Mouse (Mus musculus): ENCODE measurements around the gene Rbm33.

Rbm33 gene

DNA sequence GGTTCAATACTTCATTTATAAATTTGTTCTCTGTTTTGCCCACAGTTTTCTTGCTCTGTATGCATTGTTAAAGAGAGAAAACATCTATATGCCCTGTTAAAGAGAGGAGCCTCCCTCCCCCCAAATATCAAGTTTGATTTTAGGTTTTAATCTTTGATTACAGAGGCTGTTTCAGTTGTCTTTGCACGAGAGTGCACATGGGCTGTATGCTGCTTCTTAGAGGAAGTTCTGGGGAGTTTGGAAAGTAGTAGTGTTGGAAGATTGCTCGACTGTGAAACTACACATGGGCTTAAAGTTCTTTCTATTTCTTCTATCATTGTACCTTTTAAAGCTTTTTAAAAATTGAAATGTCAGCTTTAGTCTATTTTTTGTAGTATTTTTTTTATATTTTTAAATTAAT lies 6.9 kb downstream of the Rbm33 start:
- no peak for DNase-seq (ENCODE audit: extremely low spot score, low spot score)

DNA sequence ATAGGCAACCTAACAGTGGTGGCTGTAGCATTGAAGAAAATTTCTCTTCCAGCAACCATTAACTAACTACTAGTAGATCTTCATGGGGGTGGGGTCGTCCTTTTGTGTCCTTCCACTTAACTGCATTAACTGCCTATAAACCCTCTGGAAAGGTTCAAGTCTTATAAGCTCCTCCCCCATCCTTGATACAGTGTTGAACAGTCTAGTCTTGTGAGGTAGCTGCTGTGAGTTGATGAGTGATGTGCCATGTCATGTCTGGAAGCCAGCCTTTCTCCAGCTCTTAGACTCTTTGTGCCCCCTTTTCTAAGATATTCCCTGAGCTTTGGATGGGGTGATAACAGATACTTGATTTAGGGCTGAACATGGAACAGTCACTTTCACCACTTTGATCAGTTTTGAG lies 7.5 kb downstream of the Rbm33 start:
- DNase-seq (ENCODE audit: extremely low spot score, low spot score): no peak

DNA sequence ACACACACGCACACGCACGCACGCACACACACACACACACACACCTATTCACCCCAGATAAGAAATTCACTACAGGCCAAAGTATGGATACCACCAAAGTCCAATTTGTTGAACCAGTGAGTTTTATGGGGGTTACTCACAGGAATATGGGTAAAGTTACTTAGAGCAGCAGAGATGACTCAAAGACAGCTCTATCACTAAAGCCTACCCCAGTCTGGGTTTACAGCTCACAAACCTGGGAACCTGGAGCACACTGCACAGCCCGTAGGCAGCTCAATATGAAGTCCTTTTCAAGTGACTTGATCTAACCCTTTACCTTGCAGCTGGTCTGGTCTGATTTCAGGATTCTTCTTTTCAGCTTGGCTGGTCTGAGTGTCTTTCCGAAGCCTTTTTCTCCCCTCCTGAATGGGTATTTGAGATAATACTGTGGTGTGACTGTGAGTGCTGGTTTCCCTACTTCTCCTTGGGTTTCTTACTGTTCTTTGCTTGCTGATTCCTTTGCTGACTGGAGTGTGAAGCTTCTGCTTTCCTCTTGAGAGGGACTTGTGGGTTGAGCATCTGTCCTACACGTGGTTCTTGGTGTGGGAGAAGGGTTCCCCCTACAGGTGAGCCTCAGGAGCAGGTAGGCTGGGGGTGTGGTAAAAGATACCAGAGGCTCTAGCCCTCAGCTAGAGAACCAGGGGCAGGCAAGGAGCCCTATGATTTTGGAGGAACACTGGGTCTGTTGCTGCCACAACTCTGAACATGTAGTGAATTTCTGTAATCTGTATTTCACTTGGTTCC lies 12.3 kb downstream of the Rbm33 start:
- no peak for DNase-seq (ENCODE audit: extremely low spot score, low spot score)

DNA sequence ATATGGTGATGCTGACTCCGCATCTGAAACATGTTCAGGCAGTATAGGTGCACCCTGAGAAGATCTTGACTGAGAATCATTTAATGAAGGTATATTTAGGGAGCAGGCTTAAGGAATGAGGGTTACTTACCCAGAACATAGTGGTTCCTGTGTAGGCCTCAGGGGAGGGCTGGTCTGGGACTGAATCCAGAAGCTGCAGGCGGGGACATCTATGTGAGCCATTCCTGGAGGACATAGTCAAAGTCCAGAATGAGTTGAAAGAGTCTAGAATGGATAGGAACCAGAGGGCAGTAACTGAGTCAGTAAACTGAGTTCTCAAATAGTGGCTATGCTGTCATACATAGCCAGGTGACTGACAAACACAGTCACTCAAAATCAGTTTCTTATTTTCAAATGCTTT lies 16.8 kb downstream of the Rbm33 start:
- DNase-seq (ENCODE audit: extremely low spot score, low spot score): no peak

DNA sequence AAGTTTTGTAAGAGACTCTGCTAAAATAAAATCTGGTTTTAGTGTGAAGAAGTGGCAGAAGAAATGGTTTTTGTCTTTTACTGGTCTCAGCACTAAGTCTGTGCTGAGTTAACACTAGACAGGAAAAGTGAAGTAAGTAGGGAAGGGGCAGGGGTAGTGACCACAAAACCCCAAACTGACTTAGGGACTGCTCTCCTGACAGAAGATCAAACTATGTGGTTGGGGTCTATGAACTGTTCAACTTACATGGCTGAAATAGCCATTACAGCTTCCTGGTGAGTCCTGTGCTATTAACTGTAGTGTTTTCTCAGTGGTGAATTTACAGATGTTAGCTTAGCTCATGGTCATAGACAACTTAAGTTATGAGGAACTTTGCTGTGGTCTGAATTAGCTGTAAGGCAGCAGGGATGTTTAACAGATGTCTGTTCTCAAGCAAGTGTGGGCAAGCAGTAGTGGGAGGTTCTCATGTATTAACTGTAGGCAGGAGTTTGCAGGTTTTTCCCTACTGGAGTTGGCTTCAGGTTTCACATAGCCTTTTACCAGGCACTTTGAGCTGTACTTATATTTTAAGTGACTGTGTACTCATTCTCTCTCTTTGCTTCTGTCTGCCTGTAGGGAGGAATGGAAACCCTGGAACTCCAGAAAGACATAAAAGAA lies 35.1 kb downstream of the Rbm33 start:
- no peak for DNase-seq (ENCODE audit: extremely low spot score, low spot score)

DNA sequence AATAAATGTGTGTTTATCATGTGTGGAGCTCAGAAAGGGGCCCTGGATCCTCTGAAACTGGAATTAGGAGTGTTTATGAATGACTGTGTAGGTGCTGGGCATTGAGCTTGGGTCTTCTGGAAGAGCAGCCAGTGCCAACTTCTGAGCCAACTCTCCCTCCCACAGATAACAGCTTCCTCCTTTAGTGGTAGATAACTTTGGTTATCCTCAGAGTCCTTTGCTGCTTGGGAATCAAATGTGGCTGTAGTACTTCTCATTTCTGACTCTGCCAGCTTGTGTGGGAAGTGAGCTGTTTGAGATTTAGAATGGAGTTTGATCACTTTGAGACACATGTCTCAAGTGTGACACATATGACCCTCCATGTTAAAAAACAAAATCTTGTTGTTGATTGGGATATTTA lies 38.7 kb downstream of the Rbm33 start:
- DNase-seq (ENCODE audit: extremely low spot score, low spot score): no peak

DNA sequence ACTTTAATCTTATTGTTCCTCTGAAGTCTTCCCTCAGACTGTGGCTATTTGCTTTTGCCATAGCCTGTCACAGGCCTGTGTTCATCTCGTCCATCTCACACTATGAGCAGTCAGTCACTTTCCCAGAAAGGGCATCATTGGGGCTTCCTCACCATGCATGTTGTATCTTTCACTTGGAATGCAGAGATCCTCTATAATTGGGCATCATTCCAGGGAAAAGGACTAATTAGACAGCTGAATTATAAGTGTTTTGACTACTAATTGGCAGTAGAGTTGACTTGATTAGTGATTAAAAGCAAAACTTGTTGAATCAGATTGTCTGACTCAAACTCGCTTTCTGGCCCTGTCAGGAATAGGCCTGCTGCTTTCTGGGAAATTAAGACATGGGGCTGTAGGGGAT lies 43.8 kb downstream of the Rbm33 start:
- DNase-seq (ENCODE audit: extremely low spot score, low spot score): no peak

DNA sequence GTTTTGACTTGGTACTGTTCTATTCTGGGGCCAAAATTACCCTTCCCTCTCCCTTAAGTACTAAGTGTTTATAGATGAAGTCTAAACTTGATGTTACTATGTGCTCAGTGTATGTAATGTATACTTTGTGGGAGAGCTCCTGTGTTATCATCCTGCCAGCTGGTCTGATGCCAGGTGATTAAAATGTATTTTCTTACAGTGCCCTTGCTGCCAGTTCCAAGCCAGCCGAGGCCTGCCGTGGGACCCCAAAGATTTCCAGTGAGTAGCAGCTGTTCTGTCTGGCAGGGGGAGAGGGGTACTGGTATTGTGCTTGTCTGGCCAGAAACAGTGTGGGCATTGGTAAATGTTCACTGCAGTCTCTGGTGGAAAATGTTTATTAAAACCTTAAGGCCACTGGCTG lies 51.1 kb downstream of the Rbm33 start:
- no peak for DNase-seq (ENCODE audit: extremely low spot score, low spot score)

DNA sequence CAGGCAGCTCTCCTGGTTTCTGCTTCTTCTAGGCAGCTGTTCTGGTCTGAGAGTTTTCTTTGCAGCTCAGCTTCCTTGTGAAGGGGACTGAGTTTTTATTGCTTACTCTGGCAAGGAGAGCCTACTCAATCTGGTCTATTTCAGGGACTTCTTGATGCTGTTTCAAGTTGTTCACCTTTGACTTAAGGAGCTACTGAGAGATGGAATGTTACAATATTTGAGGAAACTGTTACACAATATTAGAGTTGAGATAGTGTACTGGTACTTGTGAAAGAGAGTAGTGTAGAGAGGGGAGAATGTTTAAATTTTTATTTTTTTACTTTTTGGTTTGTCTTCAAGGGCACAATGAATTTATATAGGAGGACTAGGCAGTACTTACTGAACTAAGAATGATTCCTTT lies 53.9 kb downstream of the Rbm33 start:
- no peak for DNase-seq (ENCODE audit: extremely low spot score, low spot score)

DNA sequence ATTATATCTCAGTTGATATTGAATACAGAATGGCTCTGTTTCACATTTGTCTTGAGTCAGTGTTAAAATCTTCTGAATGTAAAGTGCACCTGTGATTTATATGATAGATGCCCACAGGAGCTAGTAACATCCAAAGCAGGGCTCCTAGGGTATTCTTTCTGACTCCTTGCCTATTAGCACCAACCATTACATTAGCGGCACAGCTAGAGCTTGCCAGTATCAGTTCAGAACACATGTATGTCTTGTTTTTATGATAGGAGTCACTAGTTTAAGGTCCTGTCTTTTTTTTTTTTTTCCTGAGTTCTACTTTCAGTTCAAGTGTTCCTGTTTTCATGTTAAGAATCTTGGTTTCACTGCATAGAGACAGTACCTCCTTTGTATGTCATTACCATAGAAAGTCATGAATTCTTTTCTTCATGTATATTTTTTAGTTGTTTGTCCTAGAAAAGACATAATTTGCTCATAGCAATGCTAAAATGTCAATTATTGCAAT lies 55.3 kb downstream of the Rbm33 start:
- no peak for DNase-seq (ENCODE audit: extremely low spot score, low spot score)

DNA sequence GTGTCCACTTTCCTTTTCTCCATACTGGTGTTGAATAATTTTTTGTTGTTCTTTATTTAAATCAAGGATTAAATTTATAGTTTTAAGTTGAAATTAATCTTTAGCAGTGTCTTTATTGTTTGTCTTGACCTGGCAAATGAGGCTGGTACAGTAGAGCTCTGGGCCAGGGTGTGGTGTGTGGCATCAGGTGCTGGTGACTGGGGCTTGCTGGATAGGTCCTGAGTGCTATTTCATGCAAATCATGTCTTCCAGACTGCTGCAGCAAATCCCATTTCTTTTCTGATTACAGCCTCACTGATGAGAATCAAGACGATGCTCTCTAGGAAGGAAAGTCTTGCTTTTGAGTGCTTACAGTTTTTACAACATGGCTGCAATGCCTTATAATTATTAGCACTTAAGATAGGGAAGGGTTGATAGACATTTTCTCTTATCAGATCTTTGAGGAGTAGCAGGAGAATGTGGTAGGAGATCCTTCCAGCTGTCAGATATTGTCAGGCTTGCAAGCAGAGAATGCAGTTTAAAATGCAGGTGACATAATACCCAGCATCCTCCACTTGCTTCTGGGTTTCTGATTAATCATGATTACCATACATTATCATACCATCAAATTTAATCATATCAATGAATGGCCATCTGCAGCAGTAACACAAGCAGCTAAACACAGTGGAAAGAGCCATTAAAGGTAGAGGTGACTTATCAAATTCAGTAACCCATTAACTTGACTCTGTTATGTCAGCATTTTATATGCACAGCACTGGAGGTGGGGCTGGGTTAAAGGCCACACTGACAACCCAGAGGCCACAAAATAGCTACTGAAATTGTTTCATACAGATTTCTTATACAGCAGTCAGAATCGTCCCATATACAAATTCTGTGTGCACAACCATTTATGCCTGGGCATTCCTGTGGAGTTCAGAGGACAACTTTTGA lies 56.8 kb downstream of the Rbm33 start:
- no peak for DNase-seq (ENCODE audit: extremely low spot score, low spot score)

DNA sequence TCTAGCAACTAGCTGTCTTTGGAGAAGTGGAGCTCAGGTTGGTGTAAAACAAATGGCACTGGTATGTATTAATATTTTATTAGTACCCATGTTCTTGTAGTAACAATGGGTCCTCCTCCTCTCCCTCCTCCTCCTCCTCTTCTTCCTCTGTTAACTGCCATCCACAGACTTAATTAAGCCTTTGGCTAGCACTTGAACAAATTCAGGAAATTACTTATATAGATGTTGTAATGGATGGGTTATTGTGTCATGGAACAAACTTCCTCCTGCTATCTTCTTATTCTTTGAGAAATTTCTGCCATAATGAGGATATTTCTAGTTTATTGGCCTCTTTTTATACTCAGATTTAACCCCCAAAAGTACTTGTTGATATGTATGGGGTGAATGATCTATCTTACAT lies 60.4 kb downstream of the Rbm33 start:
- DNase-seq (ENCODE audit: extremely low spot score, low spot score): no peak

DNA sequence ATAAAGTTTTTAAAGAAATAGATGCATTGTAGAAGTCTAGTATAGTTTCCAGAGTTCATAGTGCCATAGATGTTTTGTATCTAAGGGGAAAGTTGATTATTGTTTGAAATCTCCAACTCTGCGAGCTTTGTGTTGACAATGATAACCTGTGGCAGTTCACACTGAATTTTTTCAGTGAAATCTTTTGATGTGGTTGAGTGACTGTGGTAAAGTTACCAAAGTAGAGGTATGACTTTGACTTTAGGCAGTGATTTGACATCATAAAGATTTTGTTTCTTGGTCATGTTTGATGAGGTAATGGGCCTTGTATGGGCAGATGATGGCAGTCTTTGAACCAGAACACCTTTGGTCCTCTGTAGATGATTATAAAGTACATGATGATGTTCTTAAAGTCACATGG lies 65.4 kb downstream of the Rbm33 start:
- DNase-seq (ENCODE audit: extremely low spot score, low spot score): no peak

DNA sequence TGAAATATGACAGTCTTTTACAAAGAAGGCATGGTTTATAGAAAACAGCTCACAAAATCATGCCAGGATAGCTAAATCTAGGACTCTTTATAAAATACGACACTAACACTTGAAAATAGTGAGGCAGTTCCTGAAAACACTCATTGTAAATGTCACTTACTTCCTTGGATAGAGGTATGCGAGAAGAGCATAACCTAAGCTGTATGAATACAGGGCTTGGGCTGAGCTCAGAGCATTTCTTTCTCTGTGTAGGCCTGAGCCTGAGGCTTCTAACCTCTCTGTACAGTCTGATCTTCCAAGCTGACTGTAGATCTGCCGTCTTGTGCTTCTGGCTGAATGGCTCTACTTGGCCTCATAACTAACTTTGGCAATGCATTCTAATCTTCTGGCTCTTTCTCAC lies 69.9 kb downstream of the Rbm33 start:
- DNase-seq (ENCODE audit: extremely low spot score, low spot score): no peak

DNA sequence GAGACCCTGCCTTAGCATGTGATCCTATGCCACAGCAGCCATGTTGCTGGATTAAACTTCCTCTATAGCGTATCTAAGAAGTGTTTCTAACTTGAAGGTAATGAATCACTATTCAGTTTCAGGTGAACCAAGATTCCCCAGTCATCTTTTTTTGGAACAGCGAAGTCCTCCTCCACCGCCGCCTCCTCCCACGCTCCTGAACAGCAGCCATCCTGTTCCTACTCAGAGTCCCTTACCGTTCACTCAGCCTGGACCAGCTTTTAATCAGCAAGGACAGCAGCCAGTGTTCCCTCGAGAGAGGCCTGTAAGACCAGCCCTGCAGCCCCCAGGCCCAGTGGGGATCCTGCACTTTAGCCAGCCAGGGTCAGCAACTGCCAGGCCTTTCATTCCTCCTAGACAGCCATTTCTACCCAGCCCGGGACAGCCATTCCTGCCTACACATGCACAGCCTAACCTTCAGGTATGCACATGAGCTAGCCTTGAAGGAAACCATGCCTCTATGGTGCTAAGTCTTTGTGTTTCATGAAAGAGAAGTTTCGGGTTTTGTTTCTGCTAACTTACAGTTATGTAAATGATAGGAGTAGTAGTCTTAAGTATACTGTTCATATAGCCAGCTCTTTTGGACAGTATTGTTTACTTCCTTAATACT lies 70.7 kb downstream of the Rbm33 start:
- DNase-seq (ENCODE audit: extremely low spot score, low spot score): no peak

DNA sequence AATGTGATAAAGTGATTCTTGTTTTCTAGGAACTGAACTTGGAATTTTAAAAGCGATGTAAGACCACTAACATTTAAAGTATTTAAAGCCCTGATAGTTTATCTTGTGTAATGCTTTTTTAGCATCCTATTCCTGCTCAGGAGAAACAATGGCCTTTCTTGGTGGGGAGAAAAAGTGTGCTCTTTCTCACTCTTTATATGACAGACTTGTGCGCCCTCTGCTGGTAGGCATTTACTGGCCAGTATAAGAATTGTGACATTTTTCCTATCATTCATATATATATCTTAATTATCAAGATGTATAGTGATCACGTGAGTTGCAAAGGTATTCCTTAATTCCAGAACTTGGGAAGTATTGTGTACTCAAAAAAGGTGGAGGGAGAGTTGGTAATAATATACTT lies 71.3 kb downstream of the Rbm33 start:
- peak; percentile 23 for DNase-seq (ENCODE audit: extremely low spot score, low spot score)

DNA sequence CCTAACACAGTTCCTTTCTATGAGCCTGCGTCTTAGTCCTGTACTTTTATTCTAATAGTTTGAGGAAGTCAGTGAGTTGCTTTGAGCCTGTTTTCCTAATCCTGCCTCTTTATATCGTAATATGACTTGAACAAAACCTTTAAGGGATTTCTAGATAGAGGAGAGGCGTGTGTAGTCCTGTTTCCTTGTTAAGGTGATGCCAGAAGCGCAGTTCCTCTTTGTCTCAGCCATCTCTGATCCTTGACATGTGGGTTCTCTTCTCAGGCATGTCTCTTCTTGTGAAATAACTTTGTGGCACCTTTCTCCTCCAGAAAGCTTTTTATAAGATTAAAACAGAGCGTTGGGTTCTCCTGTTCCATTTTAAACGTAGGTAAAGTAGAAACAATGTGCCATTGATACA lies 73.3 kb downstream of the Rbm33 start:
- DNase-seq (ENCODE audit: extremely low spot score, low spot score): no peak

DNA sequence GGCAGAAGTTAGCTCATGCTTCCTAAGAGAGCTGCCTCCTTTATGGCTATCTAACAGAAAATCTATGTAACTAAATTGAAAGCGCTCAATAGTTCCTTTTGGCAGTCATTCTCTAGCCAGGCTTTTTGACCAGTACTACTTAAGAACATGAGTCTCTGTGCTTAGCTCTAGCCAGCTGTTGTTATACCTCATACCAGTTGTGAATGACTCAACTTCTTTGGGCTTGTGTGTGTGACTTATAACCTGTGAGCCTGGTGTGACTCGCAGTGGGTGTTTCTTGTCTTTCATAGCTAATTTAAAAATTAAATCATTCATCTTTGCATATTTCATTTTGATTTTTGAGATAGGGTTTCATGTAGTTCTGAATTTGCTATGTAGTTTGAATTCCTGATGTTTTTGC lies 80.4 kb downstream of the Rbm33 start:
- no peak for DNase-seq (ENCODE audit: extremely low spot score, low spot score)

DNA sequence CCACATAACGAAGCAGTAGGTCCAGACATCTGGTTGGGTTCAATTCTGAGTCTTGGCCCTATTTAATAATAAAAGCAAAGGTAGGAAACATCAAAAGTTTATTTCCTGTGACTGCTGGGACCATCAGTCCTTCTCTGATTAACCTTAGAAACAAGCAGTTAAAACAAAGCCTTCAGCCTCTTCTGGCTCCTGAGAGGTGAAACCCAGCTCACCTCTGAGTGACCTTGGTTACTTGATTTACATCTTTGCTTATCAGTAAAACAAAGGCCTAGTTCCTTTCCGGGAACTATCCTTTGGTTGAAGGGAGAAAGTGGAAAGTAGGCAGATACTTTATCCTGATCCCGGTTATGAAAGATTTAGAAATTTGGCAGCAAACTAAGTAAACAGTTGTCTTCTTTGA lies 81.8 kb downstream of the Rbm33 start:
- no peak for DNase-seq (ENCODE audit: extremely low spot score, low spot score)

DNA sequence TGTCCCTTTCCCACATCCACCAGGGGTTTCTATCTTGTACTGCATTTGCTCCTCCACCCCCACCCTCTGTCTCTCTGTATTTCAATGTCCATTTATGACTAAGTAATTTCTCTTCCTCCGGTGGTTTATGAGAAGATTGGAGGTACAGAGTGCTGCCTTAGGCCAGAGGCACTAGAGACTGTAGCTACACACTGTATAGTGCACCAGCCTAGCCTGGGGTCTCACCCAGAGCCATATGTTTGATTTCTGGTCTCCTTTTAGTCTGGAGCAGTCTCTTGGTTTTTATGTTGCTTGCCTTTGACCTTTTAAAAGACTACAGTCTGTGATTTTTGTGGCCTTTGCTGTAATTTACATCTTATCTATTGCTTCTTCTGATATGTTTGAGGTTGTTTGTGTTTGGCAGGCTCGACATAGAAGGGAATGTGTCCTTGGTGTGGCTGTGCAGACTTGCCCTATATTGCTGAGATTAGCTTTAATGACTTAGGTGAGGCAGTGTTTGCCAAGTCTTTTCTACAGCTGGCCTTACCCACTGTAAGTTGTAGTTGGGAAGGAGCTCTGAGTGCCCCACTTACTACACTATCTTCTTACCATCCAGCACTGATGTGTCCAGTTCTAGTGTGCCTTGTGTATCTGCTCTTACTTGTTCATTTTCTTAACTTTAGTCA lies 82.7 kb downstream of the Rbm33 start:
- no peak for DNase-seq (ENCODE audit: extremely low spot score, low spot score)

DNA sequence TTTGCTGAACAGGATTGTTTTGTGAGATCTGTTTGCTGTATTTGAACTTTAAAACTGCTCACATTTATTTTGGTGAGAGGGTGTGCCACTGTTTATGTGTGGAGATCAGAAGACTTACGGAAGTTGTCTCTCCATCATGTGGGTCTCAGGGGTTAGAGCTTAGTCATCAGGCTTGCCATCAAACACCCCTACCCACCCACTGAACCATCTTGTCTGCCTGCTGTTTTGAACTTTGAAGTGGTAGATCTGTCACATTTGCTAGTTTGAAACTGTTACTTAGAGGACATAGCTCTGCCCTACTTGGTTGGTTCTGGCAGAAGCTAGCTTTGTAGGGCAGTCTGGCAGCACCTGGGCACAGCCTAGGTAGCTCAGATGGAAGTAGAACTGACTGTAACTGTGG lies 85.8 kb downstream of the Rbm33 start:
- DNase-seq (ENCODE audit: extremely low spot score, low spot score): no peak
